Mouse (Mus musculus): ENCODE data around the gene BC016579. TPM values are rescaled to one million over a fixed set of nuclear protein-coding genes. Genes with fewer than 3 reads are reported as not detected.

Gene BC016579
- 0.18 and 0.25 TPM in 2 replicates for polyA plus RNA-seq (2012)

GRCm38 (mm10) chr16:45653934-45654332 lies at the start of gene BC016579:
BC016579 (minus strand) TSS chr16:45654068.

GRCm38 (mm10) chr16:45693558-45693957 lies 39.7 kb upstream of the BC016579 start, which contains the start of gene Tmprss7:
Tmprss7 (minus strand) TSS chr16:45693658.

GRCm38 (mm10) chr16:45610267-45610666 lies 43.6 kb downstream of the BC016579 start, which contains the start of gene Gcsam:
Gcsam (plus strand) TSS chr16:45610380.

Other genes with a start within 250 kb of the BC016579 start
- 0.70 TPM in 1 of 2 replicates, not detected in the other for gene Cd200, start 245.0 kb downstream of the BC016579 start, polyA plus RNA-seq (2012)
- not detected in 2 replicates for gene Gm609, start 161.1 kb downstream of the BC016579 start, polyA plus RNA-seq (2012)
- gene Gm17783, start 122.0 kb downstream of the BC016579 start, polyA plus RNA-seq (2012): not detected in 2 replicates
- gene Slc9c1, start 118.8 kb downstream of the BC016579 start, polyA plus RNA-seq (2012): not detected in 2 replicates
- 0.17 and 0.21 TPM in 2 replicates for gene Gcsam, start 43.7 kb downstream of the BC016579 start, polyA plus RNA-seq (2012)
- 0.05 TPM in 1 of 2 replicates, not detected in the other for gene Tmprss7, start 39.6 kb upstream of the BC016579 start, polyA plus RNA-seq (2012)
- gene Tagln3, start 70.5 kb upstream of the BC016579 start, polyA plus RNA-seq (2012): not detected in 2 replicates
- 6.6 and 8.6 TPM in 2 replicates for gene Abhd10, start 88.9 kb upstream of the BC016579 start, polyA plus RNA-seq (2012)

Data from megakaryocyte-erythroid progenitor cell, adult 5 weeks (primary cell).